Mouse (Mus musculus): ENCODE data around the gene Mef2c.

DNA sequence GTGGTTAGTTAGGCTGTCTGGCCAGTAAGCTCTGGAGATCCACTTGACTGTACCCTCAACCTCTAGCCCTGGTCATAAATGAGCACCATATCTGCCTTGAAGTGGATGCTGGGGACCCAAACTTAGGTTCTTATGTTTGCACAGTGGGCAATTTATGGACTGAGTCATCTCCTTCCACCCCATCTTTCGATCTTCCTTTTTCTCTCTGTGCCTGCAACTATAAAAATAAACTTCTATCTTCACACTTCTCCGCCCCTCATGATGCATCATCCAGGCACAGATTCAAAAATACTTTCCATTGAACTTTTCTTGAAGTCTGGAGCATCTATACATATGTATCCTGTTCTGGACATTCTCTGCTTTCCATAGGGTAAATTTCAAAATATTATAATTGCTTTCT, 84.4 kb downstream of the Mef2c start:
- TF ChIP-seq POLR2A (IDR thresholded peaks at IDR 0.05; ENCODE audit: low read depth, low read length) = no peak
- no peak for TF ChIP-seq CTCF (conservative IDR thresholded peaks at IDR 0.05 in 1 of 2, IDR thresholded peaks at IDR 0.05 in 1 of 2; ENCODE audit: low read depth in 2 of 2, low read length in 2 of 2)
- no peak for TF ChIP-seq MAFK (IDR thresholded peaks at IDR 0.05; ENCODE audit: insufficient replicate concordance, low read length)
- no peak for TF ChIP-seq TBP (conservative IDR thresholded peaks at IDR 0.05; ENCODE audit: low read depth, low read length)
- TF ChIP-seq JUN (IDR thresholded peaks at IDR 0.05; ENCODE audit: insufficient read depth, low read depth, low read length) = no peak

Measured in CH12.LX (cell line).